Mouse (Mus musculus): ENCODE results near the gene Arhgef2. TPM values are rescaled to one million over a fixed set of nuclear protein-coding genes. Genes with fewer than 3 reads are reported as not detected.

Arhgef2 gene
- polyA plus RNA-seq, 1 experiment from 2014 or later, result 41.5 TPM

DNA sequence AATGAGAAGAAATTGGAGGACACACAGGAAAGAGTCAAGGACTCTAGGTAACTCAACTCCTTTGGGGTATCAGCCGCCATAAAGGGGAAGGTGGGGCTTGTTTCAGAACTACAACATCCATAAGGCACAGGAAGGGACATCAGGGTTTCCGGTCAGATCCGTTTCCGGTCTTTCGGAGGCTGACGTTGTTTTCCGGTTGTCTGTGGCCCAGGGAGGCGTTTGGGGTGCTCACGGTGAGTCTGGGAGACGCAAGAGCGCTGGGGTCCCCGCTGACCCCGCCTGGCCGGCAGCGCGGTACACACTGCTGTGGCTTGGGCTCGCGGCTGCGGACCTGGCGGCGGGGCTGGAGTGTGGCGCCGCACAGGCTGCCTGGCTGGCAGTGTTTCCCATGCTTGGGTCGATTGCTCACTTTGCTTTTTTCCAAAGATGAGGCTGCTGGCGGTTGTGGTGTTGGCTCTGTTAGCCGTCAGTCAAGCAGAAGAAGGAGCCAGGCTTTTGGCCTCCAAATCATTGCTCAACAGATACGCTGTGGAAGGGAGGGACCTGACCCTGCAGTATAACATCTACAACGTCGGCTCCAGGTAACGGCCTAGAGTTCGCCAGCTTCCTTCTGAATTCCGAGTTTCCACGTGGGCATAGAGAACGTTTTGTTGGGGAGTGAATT lies 26.2 kb upstream of the Arhgef2 start:
- no peaks in the 10 kb centered on the region for H3K9me3 ChIP-seq (ENCODE audit: control insufficient read depth, low read length)
- ATAC-seq, result peak; percentile 91
- peak overlapping the region; percentile 71 for H3K27ac ChIP-seq (ENCODE audit: low read length)

DNA sequence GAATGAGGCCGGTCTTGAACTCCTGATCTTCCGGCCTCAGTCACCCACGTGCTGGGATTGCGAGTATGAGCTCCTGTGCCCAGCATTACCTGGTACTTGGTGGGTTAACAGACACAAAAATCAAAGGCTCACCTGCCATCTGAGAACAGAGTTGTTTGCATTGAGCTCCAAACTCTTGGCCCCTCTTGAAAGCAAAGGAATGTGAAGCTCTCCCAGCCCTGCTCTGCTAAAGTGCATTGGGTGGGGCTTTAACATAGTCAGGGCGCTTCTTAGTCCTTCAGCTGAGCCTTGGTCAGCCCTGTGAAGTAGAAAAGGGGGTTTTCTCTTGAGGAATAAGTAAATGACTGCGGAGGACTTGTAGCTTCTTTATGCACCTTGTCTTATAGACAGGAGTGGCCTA lies 20.0 kb upstream of the Arhgef2 start:
- no peaks in the 10 kb centered on the region for H3K27me3 ChIP-seq (replicated peaks; ENCODE audit: control insufficient read depth, insufficient read depth, low read length)
- H3K9ac ChIP-seq (ENCODE audit: low read depth, low read length), result no peak overlapping the region
- H3K4me3 ChIP-seq (ENCODE audit: low read length), result no peak overlapping the region
- peaks cover 4% of the 10 kb centered on the region; the same call in 1 of the 2 replicates for H3K4me1 ChIP-seq (ENCODE audit: control insufficient read depth, insufficient read depth, low read length)
- H3K9me3 ChIP-seq (ENCODE audit: control insufficient read depth, low read length), result no peaks in the 10 kb centered on the region
- no peak for ATAC-seq
- no peak overlapping the region for H3K4me2 ChIP-seq (ENCODE audit: low read depth, low read length)
- WGBS, result 88% methylated on average over 6 of the region's 6 CpGs
- peaks cover 18% of the 10 kb centered on the region for H3K36me3 ChIP-seq (ENCODE audit: control insufficient read depth, insufficient read depth, low read length)
- H3K27ac ChIP-seq (ENCODE audit: low read length), result no peak overlapping the region

More for the DNA sequence above, 26.2 kb upstream of the Arhgef2 start:
- Histone ChIP-seq H3K36me3 (ENCODE audit: control insufficient read depth, insufficient read depth, low read length) (no peaks in the 10 kb centered on the region), H3K4me3 (ENCODE audit: low read length) (peak overlapping the region; percentile 85), H3K9ac (ENCODE audit: low read depth, low read length) (peak overlapping the region; percentile 93), H3K4me1 (ENCODE audit: control insufficient read depth, insufficient read depth, low read length) (peaks cover 9% of the 10 kb centered on the region), H3K27me3 (replicated peaks; ENCODE audit: control insufficient read depth, insufficient read depth, low read length) (no peaks in the 10 kb centered on the region), H3K4me2 (ENCODE audit: low read depth, low read length) (peak overlapping the region; percentile 65)
- WGBS, result under 1% methylated on average over 34 of the region's 34 CpGs

DNA sequence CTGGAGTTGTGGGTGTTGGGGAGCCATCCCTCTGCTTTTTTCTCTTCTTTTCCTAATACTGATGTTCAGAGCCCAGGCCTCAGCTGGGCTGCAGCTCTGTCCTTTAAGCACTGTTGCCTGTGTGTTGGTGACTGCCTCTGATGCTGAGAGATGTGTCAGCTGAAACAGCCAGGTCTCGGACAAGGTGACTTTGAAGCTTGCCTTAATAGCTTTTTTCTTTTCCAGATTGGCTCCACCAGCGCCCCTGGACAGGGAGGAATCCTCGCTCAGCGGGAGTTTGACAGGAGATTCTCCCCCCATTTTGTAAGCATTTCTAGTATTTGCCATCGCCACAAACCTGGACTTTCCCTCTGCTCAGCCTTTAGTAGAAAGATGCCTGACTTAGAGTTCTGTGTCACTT lies 19.1 kb upstream of the Arhgef2 start:
- no peaks in the 10 kb centered on the region for H3K4me1 ChIP-seq (ENCODE audit: control insufficient read depth, insufficient read depth, low read length)
- peaks cover 18% of the 10 kb centered on the region for H3K36me3 ChIP-seq (ENCODE audit: control insufficient read depth, insufficient read depth, low read length)
- 92% methylated on average over 5 of the region's 5 CpGs for WGBS
- no peaks in the 10 kb centered on the region for H3K9me3 ChIP-seq (ENCODE audit: control insufficient read depth, low read length)
- no peak overlapping the region for H3K9ac ChIP-seq (ENCODE audit: low read depth, low read length)
- no peak for ATAC-seq
- no peak overlapping the region for H3K4me3 ChIP-seq (ENCODE audit: low read length)
- H3K27ac ChIP-seq (ENCODE audit: low read length), result no peak overlapping the region
- no peak overlapping the region for H3K4me2 ChIP-seq (ENCODE audit: low read depth, low read length)
- no peaks in the 10 kb centered on the region for H3K27me3 ChIP-seq (replicated peaks; ENCODE audit: control insufficient read depth, insufficient read depth, low read length)

DNA sequence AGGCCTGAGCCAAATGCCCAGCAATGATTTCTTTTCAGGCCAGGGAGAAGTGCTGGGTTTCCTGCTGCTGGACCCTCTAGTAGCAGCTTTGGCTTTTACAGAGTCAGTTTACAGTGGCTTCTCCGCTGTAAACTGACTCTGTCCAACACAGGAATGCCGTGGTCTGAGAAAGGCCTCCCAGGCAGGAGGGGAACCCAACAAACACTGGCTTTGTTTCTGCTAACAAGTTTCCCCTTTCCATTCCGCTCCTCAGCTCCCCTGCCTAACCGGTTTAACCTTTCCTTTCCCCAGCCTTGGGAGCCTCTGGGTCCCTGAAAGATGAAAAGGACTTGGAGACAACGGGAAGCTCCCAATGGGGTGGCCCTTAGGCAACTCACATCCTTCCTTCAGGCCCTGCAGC lies 15.5 kb upstream of the Arhgef2 start:
- no peak overlapping the region for H3K4me3 ChIP-seq (ENCODE audit: low read length)
- H3K4me2 ChIP-seq (ENCODE audit: low read depth, low read length), result no peak overlapping the region
- WGBS, result 23% methylated on average over 5 of the region's 5 CpGs
- H3K9ac ChIP-seq (ENCODE audit: low read depth, low read length), result no peak overlapping the region
- ATAC-seq, result no peak
- peaks cover 18% of the 10 kb centered on the region for H3K36me3 ChIP-seq (ENCODE audit: control insufficient read depth, insufficient read depth, low read length)
- H3K27me3 ChIP-seq (replicated peaks; ENCODE audit: control insufficient read depth, insufficient read depth, low read length), result no peaks in the 10 kb centered on the region
- H3K4me1 ChIP-seq (ENCODE audit: control insufficient read depth, insufficient read depth, low read length), result peaks cover 21% of the 10 kb centered on the region
- no peaks in the 10 kb centered on the region for H3K9me3 ChIP-seq (ENCODE audit: control insufficient read depth, low read length)
- no peak overlapping the region for H3K27ac ChIP-seq (ENCODE audit: low read length)

DNA sequence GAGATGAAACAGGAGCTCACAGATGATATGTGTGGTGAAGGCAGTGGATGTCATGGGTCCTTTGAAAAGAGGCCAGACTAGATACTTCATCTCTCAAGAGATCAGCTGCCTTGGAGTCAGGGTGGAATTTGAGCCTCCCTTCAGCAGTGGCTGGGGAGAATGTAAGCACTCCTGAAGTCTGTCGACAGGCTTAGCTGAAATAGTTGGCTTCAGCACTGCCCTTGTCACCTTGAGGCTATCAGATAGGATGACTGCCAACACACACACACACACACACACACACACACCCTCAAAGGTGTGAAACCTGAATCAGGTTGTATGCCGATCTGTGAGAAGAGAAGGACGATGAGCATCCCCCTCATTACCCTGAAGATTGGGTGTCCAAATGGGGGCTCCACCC lies 14.7 kb upstream of the Arhgef2 start:
- H3K27me3 ChIP-seq (replicated peaks; ENCODE audit: control insufficient read depth, insufficient read depth, low read length), result no peaks in the 10 kb centered on the region
- no peak overlapping the region for H3K9ac ChIP-seq (ENCODE audit: low read depth, low read length)
- peaks cover 18% of the 10 kb centered on the region for H3K36me3 ChIP-seq (ENCODE audit: control insufficient read depth, insufficient read depth, low read length)
- H3K4me2 ChIP-seq (ENCODE audit: low read depth, low read length), result no peak overlapping the region
- H3K4me3 ChIP-seq (ENCODE audit: low read length), result no peak overlapping the region
- peaks cover 21% of the 10 kb centered on the region for H3K4me1 ChIP-seq (ENCODE audit: control insufficient read depth, insufficient read depth, low read length)
- H3K9me3 ChIP-seq (ENCODE audit: control insufficient read depth, low read length), result no peaks in the 10 kb centered on the region
- H3K27ac ChIP-seq (ENCODE audit: low read length), result no peak overlapping the region
- ATAC-seq, result no peak
- WGBS, result 47% methylated on average over 3 of the region's 3 CpGs

DNA sequence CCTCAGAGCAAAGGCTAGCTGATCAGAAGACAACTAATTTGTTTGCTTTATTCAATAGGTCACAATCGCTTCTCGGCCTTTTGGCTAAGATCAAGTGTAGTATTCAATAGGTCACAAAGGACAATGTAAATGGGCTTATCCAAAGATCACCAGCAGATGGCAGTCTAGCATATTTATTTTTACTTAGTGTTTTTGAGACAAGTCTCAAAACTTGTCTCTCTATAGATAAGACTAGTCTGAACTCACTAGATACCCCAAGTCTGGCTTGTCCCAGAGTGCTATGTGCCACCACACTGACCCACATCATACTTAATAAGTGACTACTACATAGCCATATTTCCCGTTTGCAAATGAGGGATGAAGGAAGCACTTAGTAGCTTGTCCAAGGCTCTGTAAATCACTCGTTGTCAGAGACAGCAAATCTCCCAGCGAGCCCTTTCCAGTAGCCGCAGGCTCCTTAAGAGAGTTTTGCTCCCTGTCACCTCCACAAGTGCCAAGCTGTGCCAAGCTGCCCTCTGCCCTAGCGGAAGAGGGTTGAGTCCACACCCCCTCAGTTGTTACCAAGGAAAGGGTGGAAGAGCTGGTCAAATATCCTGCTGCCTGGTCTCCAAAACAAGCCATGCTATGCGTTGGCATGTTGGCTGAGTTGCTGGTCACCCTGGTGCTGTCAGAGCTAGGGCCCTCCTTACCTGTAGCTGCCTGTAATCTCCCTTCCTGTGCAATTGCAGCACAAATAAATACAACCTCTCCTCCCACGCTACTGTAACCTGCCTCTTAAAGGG lies 13.6 kb upstream of the Arhgef2 start:
- Histone ChIP-seq H3K27ac (ENCODE audit: low read length) (peak overlapping the region; percentile 59; the same call in 1 of the 2 replicates), H3K36me3 (ENCODE audit: control insufficient read depth, insufficient read depth, low read length) (peaks cover 11% of the 10 kb centered on the region; the same call in 1 of the 2 replicates), H3K9me3 (ENCODE audit: control insufficient read depth, low read length) (no peaks in the 10 kb centered on the region), H3K27me3 (replicated peaks; ENCODE audit: control insufficient read depth, insufficient read depth, low read length) (no peaks in the 10 kb centered on the region), H3K4me1 (ENCODE audit: control insufficient read depth, insufficient read depth, low read length) (peaks cover 21% of the 10 kb centered on the region), H3K4me3 (ENCODE audit: low read length) (peak overlapping the region; percentile 5; the same call in 1 of the 2 replicates), H3K4me2 (ENCODE audit: low read depth, low read length) (peak overlapping the region; percentile 33; the same call in 1 of the 2 replicates), H3K9ac (ENCODE audit: low read depth, low read length) (peak overlapping the region; percentile 53)
- 29% methylated on average over 9 of the region's 9 CpGs for WGBS
- peak; percentile 40; the same call in 1 of the 2 replicates for ATAC-seq

DNA sequence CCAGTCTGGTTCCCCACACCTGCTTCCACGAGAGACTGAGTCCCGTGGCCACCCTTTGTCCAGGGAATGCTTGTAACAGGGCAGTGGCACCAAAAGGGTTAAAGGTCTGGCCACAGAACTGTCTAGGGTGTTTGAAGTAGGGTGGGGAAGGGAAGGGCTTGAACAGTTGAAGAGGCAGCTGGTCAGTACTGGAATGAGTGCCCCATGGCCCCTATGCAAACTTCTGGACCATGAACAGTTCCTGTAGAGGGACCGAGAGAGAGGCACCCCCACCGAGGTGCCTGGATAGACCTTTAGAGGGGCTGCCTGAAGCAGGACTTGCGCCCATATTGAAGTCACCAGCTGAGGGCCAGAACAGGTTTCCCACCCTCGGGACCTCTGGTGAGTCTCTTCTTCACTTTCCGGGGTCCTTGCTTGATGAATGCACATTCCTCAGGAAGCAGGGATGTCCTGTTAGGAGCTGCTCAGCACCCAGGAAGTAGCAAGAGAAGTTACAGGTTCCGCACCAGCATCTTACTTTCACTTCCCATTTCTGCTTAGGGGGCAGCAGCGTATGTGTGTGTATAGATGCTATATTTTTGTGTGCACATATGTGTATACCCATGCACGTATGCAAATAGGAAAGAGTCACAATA lies 12.7 kb upstream of the Arhgef2 start:
- Histone ChIP-seq H3K36me3 (ENCODE audit: control insufficient read depth, insufficient read depth, low read length) (peaks cover 5% of the 10 kb centered on the region; the same call in 1 of the 2 replicates), H3K27me3 (replicated peaks; ENCODE audit: control insufficient read depth, insufficient read depth, low read length) (no peaks in the 10 kb centered on the region), H3K4me1 (ENCODE audit: control insufficient read depth, insufficient read depth, low read length) (peaks cover 21% of the 10 kb centered on the region), H3K9ac (ENCODE audit: low read depth, low read length) (peak overlapping the region; percentile 53), H3K4me3 (ENCODE audit: low read length) (0 out of 2 replicates have a peak overlapping the region, but pooled peaks have one; percentile 11), H3K4me2 (ENCODE audit: low read depth, low read length) (peak overlapping the region; percentile 32; the same call in 1 of the 2 replicates), H3K9me3 (ENCODE audit: control insufficient read depth, low read length) (no peaks in the 10 kb centered on the region), H3K27ac (ENCODE audit: low read length) (peak overlapping the region; percentile 59; the same call in 1 of the 2 replicates)
- ATAC-seq, result peak; percentile 32; the same call in 1 of the 2 replicates
- WGBS, result 68% methylated on average over 10 of the region's 10 CpGs

DNA sequence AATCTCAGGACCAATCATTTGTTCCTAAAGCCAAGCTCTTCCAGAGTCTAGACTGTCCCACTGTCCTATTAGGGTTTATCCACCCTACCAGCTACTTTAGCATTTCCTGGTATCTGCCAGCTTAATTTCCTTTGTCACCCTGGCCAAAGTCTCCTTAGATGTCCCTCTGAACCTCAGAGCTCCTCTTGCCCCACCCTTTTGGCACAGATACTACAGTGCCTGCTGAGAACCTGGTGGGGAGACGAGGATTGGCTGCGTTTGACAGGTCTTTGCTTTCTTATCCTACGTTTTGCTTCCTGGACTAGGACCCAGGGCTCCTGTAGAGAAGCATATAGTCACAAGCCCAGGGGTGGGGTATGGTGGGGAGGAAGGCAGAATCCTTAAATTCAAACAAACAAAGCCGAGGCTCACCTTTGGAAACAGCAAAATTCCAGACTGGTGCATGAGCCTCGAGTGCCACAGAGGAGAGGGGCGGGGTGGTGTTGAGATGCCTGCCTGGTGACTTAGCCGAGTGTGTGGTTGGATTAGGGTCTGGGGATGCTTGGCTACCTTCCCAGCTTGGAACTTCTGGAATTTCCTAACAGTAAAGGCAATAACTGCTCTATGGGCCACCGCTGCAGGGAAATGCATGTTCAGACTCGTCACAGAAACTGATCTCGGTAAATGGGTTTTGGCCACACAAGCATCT lies 11.7 kb upstream of the Arhgef2 start:
- H3K9ac ChIP-seq (ENCODE audit: low read depth, low read length), result 0 out of 2 replicates have a peak overlapping the region, but pooled peaks have one; percentile 37
- peaks cover 21% of the 10 kb centered on the region for H3K4me1 ChIP-seq (ENCODE audit: control insufficient read depth, insufficient read depth, low read length)
- H3K4me3 ChIP-seq (ENCODE audit: low read length), result peak overlapping the region; percentile 15
- H3K9me3 ChIP-seq (ENCODE audit: control insufficient read depth, low read length), result no peaks in the 10 kb centered on the region
- H3K27ac ChIP-seq (ENCODE audit: low read length), result peak overlapping the region; percentile 56
- no peaks in the 10 kb centered on the region for H3K36me3 ChIP-seq (ENCODE audit: control insufficient read depth, insufficient read depth, low read length)
- no peaks in the 10 kb centered on the region for H3K27me3 ChIP-seq (replicated peaks; ENCODE audit: control insufficient read depth, insufficient read depth, low read length)
- peak; percentile 82 for ATAC-seq
- 37% methylated on average over 10 of the region's 10 CpGs for WGBS
- H3K4me2 ChIP-seq (ENCODE audit: low read depth, low read length), result peak overlapping the region; percentile 17; the same call in 1 of the 2 replicates

All from intestine, embryonic 16.5 days (tissue).